Mouse (Mus musculus) thymus, postnatal 25 days (tissue): ENCODE results near the gene Thoc3.
A peak's percentile ranks its signal among the peaks of the same experiment; 100 is the strongest.
"Not testable (repeated sequence)": the region's sequence is repeated elsewhere in the genome, so short reads cannot be mapped to it uniquely, and the experiment has no call there.

ENCODE experiments used
- DNase-seq: peaks from one replicate; pipeline ENCODE4 v3.0.0; 2022

The Thoc3 gene

DNA sequence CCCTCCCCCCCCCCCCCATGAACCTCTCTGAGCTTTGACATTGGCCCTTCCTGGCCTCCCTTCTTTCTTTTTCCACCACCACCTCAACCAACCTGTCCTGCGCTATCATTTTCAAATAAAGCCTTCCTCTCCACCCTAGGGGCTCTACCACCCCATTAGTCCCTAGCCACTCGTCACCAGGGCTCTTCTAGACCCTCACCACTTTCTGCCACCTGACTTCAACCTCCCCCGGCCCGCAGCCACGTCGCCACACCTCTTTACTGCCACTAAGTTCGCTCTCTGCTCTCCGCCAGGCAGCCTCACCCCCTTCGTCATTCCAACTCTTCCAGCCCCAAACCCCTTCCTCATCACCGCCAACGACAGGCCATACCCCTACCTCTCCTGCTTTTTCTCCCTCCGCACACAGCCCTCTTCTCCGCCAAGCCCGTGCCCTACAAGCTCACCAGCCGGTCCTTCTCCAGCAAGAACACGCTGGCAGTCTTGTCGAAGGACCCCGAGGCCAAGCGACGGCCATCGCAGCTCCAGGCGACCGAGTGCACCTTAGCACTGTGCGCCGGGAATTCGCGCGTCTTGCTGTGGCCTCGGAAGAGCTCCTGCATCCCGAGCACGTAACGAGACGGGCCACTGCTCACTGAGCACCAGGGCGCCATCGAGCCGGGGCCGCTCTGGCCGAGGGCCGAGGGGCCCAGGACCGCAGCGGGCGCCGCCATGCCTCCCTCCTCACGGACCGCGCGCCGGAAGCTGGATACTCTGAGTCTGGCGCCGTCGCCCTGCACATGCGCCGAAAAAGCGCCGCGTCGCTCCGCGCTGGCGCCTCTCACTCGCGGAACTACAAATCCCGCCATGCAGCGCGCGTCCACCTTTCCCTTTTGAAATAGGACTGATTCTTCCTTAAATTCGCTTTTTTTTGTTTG, at the start of gene Thoc3:
Gene Thoc3 (minus strand): TSS at position 752 of the 914 bp plus-strand sequence.
- DNase-seq = peak; percentile 89

- DNase-seq = no peak
Observed at GRCm38 (mm10) chr13:54505920-54506319, 37.3 kb upstream of the Thoc3 start.

GRCm38 (mm10) chr13:54504611-54505260, 36.1 kb upstream of the Thoc3 start:
- DNase-seq = peak; percentile 24

DNA sequence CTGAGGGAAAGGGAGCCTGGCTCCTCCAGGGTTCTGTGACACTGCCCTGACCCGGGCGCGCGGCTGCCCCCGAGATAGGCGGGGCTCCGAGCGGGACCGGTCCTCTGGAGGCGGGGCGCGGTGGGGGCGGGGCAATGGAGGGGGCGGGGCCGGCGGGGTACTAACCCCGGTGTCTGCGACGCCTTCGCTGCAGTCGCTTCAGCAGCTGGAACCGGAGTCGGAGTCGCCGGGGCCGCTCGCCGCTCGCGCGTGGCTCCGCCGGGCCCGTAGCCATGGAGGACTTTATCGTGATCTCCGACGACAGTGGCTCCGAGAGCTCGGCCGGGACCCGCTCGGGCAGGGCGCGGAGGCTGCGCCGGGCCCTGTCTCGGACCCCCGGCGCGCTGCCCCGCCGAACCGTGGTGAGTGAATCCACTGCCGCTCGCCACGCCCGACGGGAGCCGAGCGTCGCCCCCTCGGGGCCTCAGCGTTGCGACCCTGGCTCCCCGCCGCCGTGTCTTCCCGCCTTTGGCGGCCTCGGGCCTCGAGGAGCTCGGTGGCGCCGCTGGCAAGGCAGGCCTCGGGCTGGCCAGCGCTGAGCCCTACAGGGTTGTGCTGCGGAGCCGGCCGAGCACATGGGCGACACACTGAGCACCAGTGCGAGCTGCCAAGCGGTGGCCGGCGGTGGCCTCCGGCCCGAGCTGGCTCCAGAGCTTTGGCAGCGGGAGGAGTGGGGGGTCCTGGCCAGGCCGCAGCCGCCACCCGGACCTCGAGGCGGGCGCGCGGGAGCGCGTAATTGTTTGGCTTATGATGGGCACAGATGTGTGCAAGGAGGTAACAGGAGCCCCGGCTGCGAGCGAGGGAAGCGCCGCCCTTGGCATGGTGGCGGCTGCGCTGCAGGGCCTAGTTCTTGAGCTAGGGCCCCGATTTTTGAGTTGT, 35.2 kb upstream of the Thoc3 start, which contains the start of gene Simc1:
Gene Simc1 (plus strand): TSS at position 176 of the 918 bp plus-strand sequence.
- DNase-seq = peak; percentile 75

- no peak for DNase-seq
Observed at GRCm38 (mm10) chr13:54503278-54503603, 34.6 kb upstream of the Thoc3 start.

GRCm38 (mm10) chr13:54501957-54502690, 33.5 kb upstream of the Thoc3 start:
- no peak for DNase-seq

- no peak for DNase-seq
Observed at GRCm38 (mm10) chr13:54501352-54501751, 32.7 kb upstream of the Thoc3 start.

DNA sequence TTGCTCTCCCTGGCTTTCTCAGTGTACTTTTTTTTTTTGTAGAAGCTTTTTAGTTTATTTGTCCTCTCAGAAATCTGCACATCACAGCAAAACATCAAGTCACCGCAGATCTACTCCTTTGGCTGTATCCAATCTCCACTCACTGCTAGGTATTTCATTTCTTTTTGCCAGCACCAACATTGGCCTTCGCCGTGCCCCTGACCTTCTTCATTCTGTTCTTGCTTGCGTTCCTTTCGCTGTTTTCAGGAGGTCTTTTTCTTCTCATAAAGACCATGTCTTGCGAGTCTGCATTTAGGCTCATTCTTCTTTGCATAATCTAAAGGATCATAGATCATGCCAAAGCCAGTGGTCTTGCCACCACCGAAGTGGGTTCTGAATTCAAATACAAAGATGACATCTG, 30.9 kb upstream of the Thoc3 start:
- not testable (repeated sequence) for DNase-seq

- DNase-seq = no peak
Observed at GRCm38 (mm10) chr13:54491381-54491780, 22.7 kb upstream of the Thoc3 start.

DNA sequence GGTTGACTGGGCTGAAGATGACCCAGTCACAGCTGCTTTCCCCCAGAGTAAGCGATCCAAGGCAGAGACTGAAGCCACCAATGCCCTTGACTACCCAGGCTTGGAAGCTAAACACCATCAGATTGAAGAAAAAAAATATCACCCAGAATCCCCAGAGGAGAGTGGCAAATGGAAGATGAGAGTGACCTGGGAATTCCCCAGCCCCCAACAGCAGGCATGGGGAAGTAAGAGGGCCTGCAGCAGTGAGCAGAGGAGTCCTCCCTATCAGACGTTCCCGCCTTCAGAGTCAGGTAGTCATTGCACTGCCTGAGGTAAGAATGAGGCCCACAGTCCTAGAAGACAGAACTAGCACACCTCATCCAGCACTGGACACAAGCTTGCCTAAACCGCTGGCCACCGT, 21.8 kb upstream of the Thoc3 start:
- no peak for DNase-seq

GRCm38 (mm10) chr13:54481498-54481897, 12.8 kb upstream of the Thoc3 start:
- no peak for DNase-seq

DNA sequence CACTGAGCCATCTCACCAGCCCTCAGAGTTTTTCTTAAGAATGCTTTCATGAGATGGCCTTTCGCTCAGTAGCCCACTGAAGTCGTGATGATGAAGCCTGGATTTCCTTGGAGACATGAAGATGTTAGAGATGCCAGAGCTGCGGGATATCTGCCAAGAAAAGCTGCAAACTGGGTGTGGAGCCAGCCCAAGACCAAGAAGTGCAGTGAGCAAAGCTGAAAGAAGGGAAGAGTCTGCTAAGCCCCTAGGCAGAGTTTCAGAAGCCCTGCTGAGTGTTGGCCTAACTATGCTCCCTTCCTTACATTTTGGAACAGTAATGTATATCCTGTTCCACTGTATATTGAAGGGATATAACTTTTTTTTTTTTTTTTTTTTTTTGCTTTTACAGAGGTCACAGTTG, 10.6 kb upstream of the Thoc3 start:
- no peak for DNase-seq

DNA sequence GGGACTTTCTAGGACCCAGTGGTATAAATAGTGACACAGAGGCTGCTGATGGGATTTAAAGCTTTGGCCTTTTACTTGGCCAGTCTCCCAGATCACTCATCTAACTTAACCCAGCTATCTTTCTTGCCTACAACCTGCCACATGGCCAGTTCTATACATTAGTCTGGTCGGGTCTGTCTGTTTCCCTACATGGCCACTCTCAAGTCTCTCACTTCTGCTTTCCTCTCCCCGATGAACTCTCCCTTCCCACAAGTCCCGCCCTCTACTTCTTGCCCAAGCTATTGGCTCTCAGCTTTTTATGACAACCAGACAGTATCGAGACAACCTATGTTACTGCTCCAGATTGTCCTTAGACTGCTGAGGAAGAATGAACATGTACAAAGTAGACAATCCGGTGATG, 7.1 kb upstream of the Thoc3 start:
- DNase-seq = no peak

DNA sequence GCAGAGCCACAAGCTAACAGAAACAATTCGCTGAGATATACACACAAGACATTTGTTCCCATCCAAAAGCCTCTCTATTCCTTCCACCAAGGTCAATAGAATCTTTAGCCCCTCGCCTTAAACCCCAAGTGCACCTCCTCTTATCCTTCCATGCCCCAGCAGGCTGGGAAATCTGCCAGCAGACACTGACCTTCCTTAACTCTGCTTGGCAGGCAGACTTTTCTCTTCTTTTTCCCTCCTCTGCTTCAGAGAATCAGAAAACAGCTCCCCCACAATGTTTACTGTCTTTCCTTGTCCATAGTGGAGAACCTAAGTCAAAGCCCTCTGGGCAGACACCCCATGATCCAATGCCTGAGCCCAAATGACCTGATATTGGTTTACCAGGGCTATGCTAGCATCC, 6.3 kb upstream of the Thoc3 start:
- no peak for DNase-seq

DNA sequence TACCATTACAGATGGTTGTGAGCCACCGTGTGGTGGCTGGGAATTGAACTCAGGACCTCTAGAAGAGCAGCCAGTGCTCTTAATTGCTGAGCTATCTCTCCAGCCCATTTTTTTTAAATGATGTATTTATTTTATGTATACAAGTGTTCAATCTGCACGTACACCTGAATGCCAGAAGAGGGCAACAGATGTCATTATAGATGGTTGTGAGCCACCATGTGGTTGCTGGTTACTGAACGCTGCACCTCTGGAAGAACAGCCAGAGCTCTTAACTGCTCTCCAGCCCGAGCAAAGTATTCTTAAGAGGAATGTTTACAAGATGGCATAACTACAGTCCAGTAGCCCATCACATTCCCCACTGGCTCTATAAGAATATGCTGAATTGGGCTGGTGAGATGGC, 3.3 kb upstream of the Thoc3 start:
- no peak for DNase-seq

DNA sequence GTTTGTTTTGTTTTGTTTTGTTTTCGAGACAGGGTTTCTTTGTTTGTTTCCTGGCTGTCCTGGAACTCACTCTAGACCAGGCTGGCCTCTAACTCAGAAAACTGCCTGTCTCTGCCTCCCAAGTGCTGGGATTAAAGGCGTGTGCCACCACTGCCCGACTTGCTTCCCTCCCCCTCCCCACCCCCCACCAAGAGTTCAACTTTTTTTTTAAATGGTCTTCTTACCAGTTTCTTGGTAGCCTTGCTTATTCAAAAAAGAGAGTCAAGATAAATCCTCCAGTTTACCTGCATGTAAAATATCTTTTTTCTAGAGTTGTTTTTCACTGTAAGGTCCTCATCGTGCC, 334 bp upstream of the Thoc3 start:
- DNase-seq = no peak

GRCm38 (mm10) chr13:54459282-54459681, 9.4 kb downstream of the Thoc3 start:
- DNase-seq = no peak

- DNase-seq = peak; percentile 38
Observed at GRCm38 (mm10) chr13:54457062-54457461, 11.6 kb downstream of the Thoc3 start.

DNA sequence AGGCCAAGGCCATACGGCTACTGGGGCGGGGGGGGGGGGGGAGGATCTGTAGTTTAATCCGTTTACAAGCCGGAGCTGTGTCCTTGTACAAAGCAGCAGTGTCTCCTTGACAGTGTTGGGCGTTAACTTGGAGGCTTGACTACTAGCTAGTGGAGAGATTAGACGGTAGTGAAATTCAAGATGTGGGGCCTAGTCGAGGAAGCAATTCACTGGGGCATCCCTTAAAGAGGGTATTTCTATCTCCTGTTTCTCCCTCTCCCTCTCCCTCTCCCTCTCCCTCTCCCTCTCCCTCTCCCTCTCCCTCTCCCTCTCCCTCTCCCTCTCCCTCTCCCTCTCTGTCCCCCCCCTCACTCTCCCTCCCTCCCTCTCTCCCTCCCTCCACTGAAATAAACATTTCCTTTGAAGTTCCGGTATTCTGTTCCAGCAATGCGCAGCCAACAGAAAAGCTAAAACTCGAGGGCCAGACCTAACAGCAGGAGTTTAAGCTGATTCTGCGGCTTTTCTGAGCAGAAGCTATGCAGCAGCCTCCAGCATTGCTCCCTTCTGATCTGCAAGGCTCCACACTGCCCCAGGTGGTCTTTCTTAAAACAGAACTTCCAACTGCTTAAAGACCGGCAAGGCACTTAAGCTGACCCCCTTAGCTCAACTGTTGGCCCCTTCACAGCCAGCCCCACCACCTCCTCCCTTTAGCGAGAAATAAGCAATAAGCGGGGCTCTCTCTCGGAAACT, 21.0 kb downstream of the Thoc3 start:
- DNase-seq = peak; percentile 29

GRCm38 (mm10) chr13:54446686-54447495, 21.8 kb downstream of the Thoc3 start:
- peak; percentile 79 for DNase-seq

DNA sequence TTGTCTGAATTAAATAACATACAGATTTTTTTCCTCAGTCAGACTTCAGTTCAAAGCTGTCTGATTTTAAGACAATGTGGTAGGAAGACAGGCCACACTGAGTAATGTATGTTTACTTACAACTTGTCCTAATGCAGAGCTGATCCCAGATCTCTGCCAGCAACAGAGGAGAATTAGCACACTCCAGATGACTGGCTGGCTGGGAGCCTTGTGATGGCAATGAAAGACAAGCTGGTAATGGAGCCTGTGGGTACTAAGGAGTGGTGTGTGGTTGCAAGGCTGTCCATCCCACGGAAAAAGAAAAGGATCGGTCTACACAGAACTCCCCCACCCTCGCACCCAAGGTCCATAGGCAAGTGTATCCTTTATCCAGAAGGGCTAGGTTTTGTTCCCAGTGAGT, 25.0 kb downstream of the Thoc3 start:
- no peak for DNase-seq
